Mouse (Mus musculus): Measurements from ENCODE around the gene Scd4. TPM values are rescaled to one million over a fixed set of nuclear protein-coding genes. Genes with fewer than 3 reads are reported as not detected.

Scd4 gene
- polyA plus RNA-seq, 1 experiment from 2014 or later = 0.04 TPM

- Histone ChIP-seq H3K9ac (ENCODE audit: low read depth, low read length) (peak overlapping the region; percentile 46), H3K9me3 (ENCODE audit: control insufficient read depth) (no peaks in the 10 kb centered on the region), H3K4me3 (ENCODE audit: low read depth, low read length) (peak overlapping the region; percentile 54), H3K27me3 (replicated peaks; ENCODE audit: control insufficient read depth, insufficient read depth, low read length) (no peaks in the 10 kb centered on the region), H3K4me2 (replicated peaks; ENCODE audit: low read depth) (peak overlapping the region; percentile 87), H3K27ac (ENCODE audit: low read depth, low read length) (peak overlapping the region; percentile 82), H3K4me1 (replicated peaks; ENCODE audit: control insufficient read depth, insufficient read depth, low read length) (0 out of 2 replicates have a peak, but pooled peaks cover 23% of the 10 kb centered on the region), H3K36me3 (ENCODE audit: control insufficient read depth, insufficient read depth) (peaks cover 24% of the 10 kb centered on the region; the same call in 1 of the 2 replicates)
- ATAC-seq = peak; percentile 64
- peak; percentile 36 for TF ChIP-seq CTCF (IDR thresholded peaks at IDR 0.05; ENCODE audit: low read depth)
- WGBS = 2% methylated on average over 30 of the region's 31 CpGs
These were observed 38.9 kb upstream of the Scd4 start for GRCm38 (mm10) chr19:44293769-44294551.

GRCm38 (mm10) chr19:44294588-44295041 lies 38.3 kb upstream of the Scd4 start:
- Histone ChIP-seq H3K9ac (ENCODE audit: low read depth, low read length) (peak overlapping the region; percentile 46), H3K27me3 (replicated peaks; ENCODE audit: control insufficient read depth, insufficient read depth, low read length) (no peaks in the 10 kb centered on the region), H3K4me2 (replicated peaks; ENCODE audit: low read depth) (peak overlapping the region; percentile 87), H3K4me1 (replicated peaks; ENCODE audit: control insufficient read depth, insufficient read depth, low read length) (0 out of 2 replicates have a peak, but pooled peaks cover 23% of the 10 kb centered on the region), H3K9me3 (ENCODE audit: control insufficient read depth) (no peaks in the 10 kb centered on the region), H3K4me3 (ENCODE audit: low read depth, low read length) (peak overlapping the region; percentile 54), H3K36me3 (ENCODE audit: control insufficient read depth, insufficient read depth) (peaks cover 29% of the 10 kb centered on the region; the same call in 1 of the 2 replicates), H3K27ac (ENCODE audit: low read depth, low read length) (peak overlapping the region; percentile 87)
- ATAC-seq = 0 out of 2 replicates have a peak, but pooled peaks have one; percentile 6
- TF ChIP-seq CTCF (IDR thresholded peaks at IDR 0.05; ENCODE audit: low read depth) = peak; percentile 98
- WGBS = under 1% methylated on average over 14 of the region's 14 CpGs

- Histone ChIP-seq H3K9ac (ENCODE audit: low read depth, low read length) (peak overlapping the region; percentile 46), H3K27ac (ENCODE audit: low read depth, low read length) (peak overlapping the region; percentile 87), H3K9me3 (ENCODE audit: control insufficient read depth) (no peaks in the 10 kb centered on the region), H3K4me2 (replicated peaks; ENCODE audit: low read depth) (peak overlapping the region; percentile 87), H3K4me1 (replicated peaks; ENCODE audit: control insufficient read depth, insufficient read depth, low read length) (0 out of 2 replicates have a peak, but pooled peaks cover 23% of the 10 kb centered on the region), H3K36me3 (ENCODE audit: control insufficient read depth, insufficient read depth) (peaks cover 33% of the 10 kb centered on the region; the same call in 1 of the 2 replicates), H3K4me3 (ENCODE audit: low read depth, low read length) (peak overlapping the region; percentile 54), H3K27me3 (replicated peaks; ENCODE audit: control insufficient read depth, insufficient read depth, low read length) (no peaks in the 10 kb centered on the region)
- WGBS = 2% methylated on average over 3 of the region's 3 CpGs
- no peak for TF ChIP-seq CTCF (IDR thresholded peaks at IDR 0.05; ENCODE audit: low read depth)
- no peak for ATAC-seq
These were observed 37.6 kb upstream of the Scd4 start for GRCm38 (mm10) chr19:44295251-44295650.

- peak overlapping the region; percentile 46; the same call in 1 of the 2 replicates for H3K9ac ChIP-seq (ENCODE audit: low read depth, low read length)
- peak overlapping the region; percentile 87 for H3K4me2 ChIP-seq (replicated peaks; ENCODE audit: low read depth)
- no peaks in the 10 kb centered on the region for H3K9me3 ChIP-seq (ENCODE audit: control insufficient read depth)
- under 1% methylated on average over 4 of the region's 4 CpGs for WGBS
- ATAC-seq = peak; percentile 78
- peak overlapping the region; percentile 54 for H3K4me3 ChIP-seq (ENCODE audit: low read depth, low read length)
- H3K27me3 ChIP-seq (replicated peaks; ENCODE audit: control insufficient read depth, insufficient read depth, low read length) = no peaks in the 10 kb centered on the region
- H3K27ac ChIP-seq (ENCODE audit: low read depth, low read length) = peak overlapping the region; percentile 87
- TF ChIP-seq CTCF (IDR thresholded peaks at IDR 0.05; ENCODE audit: low read depth) = peak; percentile 100
- peaks cover 37% of the 10 kb centered on the region for H3K36me3 ChIP-seq (ENCODE audit: control insufficient read depth, insufficient read depth)
- H3K4me1 ChIP-seq (replicated peaks; ENCODE audit: control insufficient read depth, insufficient read depth, low read length) = 0 out of 2 replicates have a peak, but pooled peaks cover 23% of the 10 kb centered on the region
These were observed 37.2 kb upstream of the Scd4 start for GRCm38 (mm10) chr19:44295741-44296140.

GRCm38 (mm10) chr19:44296186-44296585 lies 36.7 kb upstream of the Scd4 start:
- no peak for ATAC-seq
- peak overlapping the region; percentile 54 for H3K4me3 ChIP-seq (ENCODE audit: low read depth, low read length)
- no peaks in the 10 kb centered on the region for H3K27me3 ChIP-seq (replicated peaks; ENCODE audit: control insufficient read depth, insufficient read depth, low read length)
- H3K4me1 ChIP-seq (replicated peaks; ENCODE audit: control insufficient read depth, insufficient read depth, low read length) = 0 out of 2 replicates have a peak, but pooled peaks cover 23% of the 10 kb centered on the region
- H3K9me3 ChIP-seq (ENCODE audit: control insufficient read depth) = no peaks in the 10 kb centered on the region
- peaks cover 42% of the 10 kb centered on the region for H3K36me3 ChIP-seq (ENCODE audit: control insufficient read depth, insufficient read depth)
- peak overlapping the region; percentile 46; the same call in 1 of the 2 replicates for H3K9ac ChIP-seq (ENCODE audit: low read depth, low read length)
- H3K27ac ChIP-seq (ENCODE audit: low read depth, low read length) = peak overlapping the region; percentile 87
- TF ChIP-seq CTCF (IDR thresholded peaks at IDR 0.05; ENCODE audit: low read depth) = no peak
- WGBS = 6% methylated on average over 7 of the region's 7 CpGs
- H3K4me2 ChIP-seq (replicated peaks; ENCODE audit: low read depth) = peak overlapping the region; percentile 87

- peak overlapping the region; percentile 87 for H3K27ac ChIP-seq (ENCODE audit: low read depth, low read length)
- no peak for TF ChIP-seq CTCF (IDR thresholded peaks at IDR 0.05; ENCODE audit: low read depth)
These were observed 35.7 kb upstream of the Scd4 start for GRCm38 (mm10) chr19:44297068-44297760.

More at GRCm38 (mm10) chr19:44297068-44297760, 35.7 kb upstream of the Scd4 start:
- Histone ChIP-seq H3K9ac (ENCODE audit: low read depth, low read length) (peak overlapping the region; percentile 46; the same call in 1 of the 2 replicates), H3K36me3 (ENCODE audit: control insufficient read depth, insufficient read depth) (peaks cover 50% of the 10 kb centered on the region), H3K27me3 (replicated peaks; ENCODE audit: control insufficient read depth, insufficient read depth, low read length) (no peaks in the 10 kb centered on the region), H3K4me1 (replicated peaks; ENCODE audit: control insufficient read depth, insufficient read depth, low read length) (0 out of 2 replicates have a peak, but pooled peaks cover 27% of the 10 kb centered on the region), H3K9me3 (ENCODE audit: control insufficient read depth) (no peaks in the 10 kb centered on the region), H3K4me2 (replicated peaks; ENCODE audit: low read depth) (peak overlapping the region; percentile 87), H3K4me3 (ENCODE audit: low read depth, low read length) (peak overlapping the region; percentile 54)
- 20% methylated on average over 8 of the region's 8 CpGs for WGBS
- no peak for ATAC-seq

Data from intestine, postnatal 0 days (tissue).